Mouse (Mus musculus): ENCODE measurements at regions not wholly inside any gene's neighbourhood (a gene's known extent, or its start where the extent isn't known, plus 50 kb on each side); places are given as distances from the start of the nearest gene placed in this dataset.

- DNase-seq (ENCODE audit: low spot score in 2 of 2): no peak
Measured at GRCm38 (mm10) chr14:36623036-36623435, 345.5 kb downstream of the Ccser2 start.

GRCm38 (mm10) chr14:36618459-36619085, 350.0 kb downstream of the Ccser2 start:
- DNase-seq (ENCODE audit: low spot score in 2 of 2): no peak

GRCm38 (mm10) chr14:36617987-36618386, 350.6 kb downstream of the Ccser2 start:
- DNase-seq (ENCODE audit: low spot score in 2 of 2): no peak

- DNase-seq (ENCODE audit: low spot score in 2 of 2): peak in 1 of 2 experiments; percentile 44
Measured at GRCm38 (mm10) chr14:36614926-36615325, 353.7 kb downstream of the Ccser2 start.

GRCm38 (mm10) chr14:36612860-36613259, 355.7 kb downstream of the Ccser2 start:
- DNase-seq (ENCODE audit: low spot score in 2 of 2): no peak

GRCm38 (mm10) chr14:36584065-36584635, 384.4 kb downstream of the Ccser2 start:
- DNase-seq (ENCODE audit: low spot score in 2 of 2): peak in 1 of 2 experiments; percentile 8

GRCm38 (mm10) chr14:36583338-36584064, 385.1 kb downstream of the Ccser2 start:
- DNase-seq (ENCODE audit: low spot score in 2 of 2): no peak

GRCm38 (mm10) chr14:36563229-36563865, 405.2 kb downstream of the Ccser2 start:
- DNase-seq (ENCODE audit: low spot score in 2 of 2): no peak

- DNase-seq (ENCODE audit: low spot score in 2 of 2): no peak
Measured at GRCm38 (mm10) chr14:36537402-36537801, 431.2 kb downstream of the Ccser2 start.

- no peak for DNase-seq (ENCODE audit: low spot score in 2 of 2)
Measured at GRCm38 (mm10) chr14:36527310-36527709, 432.6 kb downstream of the 4930474N05Rik start.

- DNase-seq (ENCODE audit: low spot score in 2 of 2): no peak
Measured at GRCm38 (mm10) chr14:36525591-36526037, 430.9 kb downstream of the 4930474N05Rik start.

GRCm38 (mm10) chr14:36502076-36502994, 407.6 kb downstream of the 4930474N05Rik start:
- no peak for DNase-seq (ENCODE audit: low spot score in 2 of 2)

- no peak for DNase-seq (ENCODE audit: low spot score in 2 of 2)
Measured at GRCm38 (mm10) chr14:36499323-36499722, 404.6 kb downstream of the 4930474N05Rik start.

- DNase-seq (ENCODE audit: low spot score in 2 of 2): no peak
Measured at GRCm38 (mm10) chr14:36485499-36485898, 390.8 kb downstream of the 4930474N05Rik start.

- DNase-seq (ENCODE audit: low spot score in 2 of 2): no peak
Measured at GRCm38 (mm10) chr14:36471617-36472016, 376.9 kb downstream of the 4930474N05Rik start.

GRCm38 (mm10) chr14:36470362-36470761, 375.6 kb downstream of the 4930474N05Rik start:
- no peak for DNase-seq (ENCODE audit: low spot score in 2 of 2)

- no peak for DNase-seq (ENCODE audit: low spot score in 2 of 2)
Measured at GRCm38 (mm10) chr14:36453049-36453448, 358.3 kb downstream of the 4930474N05Rik start.

GRCm38 (mm10) chr14:36450126-36450525, 355.4 kb downstream of the 4930474N05Rik start:
- DNase-seq (ENCODE audit: low spot score in 2 of 2): no peak

- DNase-seq (ENCODE audit: low spot score in 2 of 2): no peak
Measured at GRCm38 (mm10) chr14:36414656-36415273, 320.0 kb downstream of the 4930474N05Rik start.

GRCm38 (mm10) chr14:36414180-36414579, 319.5 kb downstream of the 4930474N05Rik start:
- no peak for DNase-seq (ENCODE audit: low spot score in 2 of 2)

Measured in cerebellum, postnatal 4 days (tissue).